Mouse (Mus musculus) hematopoietic stem cell, adult 5-6 weeks (primary cell): ENCODE results near the gene Pwp2. TPM values are rescaled to one million over a fixed set of nuclear protein-coding genes. Genes with fewer than 3 reads are reported as not detected.
A peak's percentile ranks its signal among the peaks of the same experiment; 100 is the strongest.
"Not testable (repeated sequence)": the region's sequence is repeated elsewhere in the genome, so short reads cannot be mapped to it uniquely, and the experiment has no call there.

Experiments used
- ATAC-seq, 2 experiments: fragments of 125-278 bp in 1 of 2; replicated peaks in 1 of 2; 2 replicates each; pipeline ENCODE4 v1.8.0; 2016 to 2017; ENCODE audit warnings: inconsistent platforms in 2 of 2, mild to moderate bottlenecking in 2 of 2, moderate number of reproducible peaks in 2 of 2, low read depth in 1 of 2, moderate TSS enrichment in 1 of 2; ENCODE audit not compliant: low FRiP score in 2 of 2, poor library complexity in 2 of 2, severe bottlenecking in 2 of 2, insufficient read depth in 1 of 2, low TSS enrichment in 1 of 2
- total RNA-seq: library from RNA; stranded (forward); fragments of 172-1452, 232-1000 nt; gene quantifications from 2 replicates; pipeline ENCODE4 v1.2.3, GENCODE M21; 2017

The Pwp2 gene
- 23.6 and 26.3 TPM in 2 replicates for total RNA-seq

DNA sequence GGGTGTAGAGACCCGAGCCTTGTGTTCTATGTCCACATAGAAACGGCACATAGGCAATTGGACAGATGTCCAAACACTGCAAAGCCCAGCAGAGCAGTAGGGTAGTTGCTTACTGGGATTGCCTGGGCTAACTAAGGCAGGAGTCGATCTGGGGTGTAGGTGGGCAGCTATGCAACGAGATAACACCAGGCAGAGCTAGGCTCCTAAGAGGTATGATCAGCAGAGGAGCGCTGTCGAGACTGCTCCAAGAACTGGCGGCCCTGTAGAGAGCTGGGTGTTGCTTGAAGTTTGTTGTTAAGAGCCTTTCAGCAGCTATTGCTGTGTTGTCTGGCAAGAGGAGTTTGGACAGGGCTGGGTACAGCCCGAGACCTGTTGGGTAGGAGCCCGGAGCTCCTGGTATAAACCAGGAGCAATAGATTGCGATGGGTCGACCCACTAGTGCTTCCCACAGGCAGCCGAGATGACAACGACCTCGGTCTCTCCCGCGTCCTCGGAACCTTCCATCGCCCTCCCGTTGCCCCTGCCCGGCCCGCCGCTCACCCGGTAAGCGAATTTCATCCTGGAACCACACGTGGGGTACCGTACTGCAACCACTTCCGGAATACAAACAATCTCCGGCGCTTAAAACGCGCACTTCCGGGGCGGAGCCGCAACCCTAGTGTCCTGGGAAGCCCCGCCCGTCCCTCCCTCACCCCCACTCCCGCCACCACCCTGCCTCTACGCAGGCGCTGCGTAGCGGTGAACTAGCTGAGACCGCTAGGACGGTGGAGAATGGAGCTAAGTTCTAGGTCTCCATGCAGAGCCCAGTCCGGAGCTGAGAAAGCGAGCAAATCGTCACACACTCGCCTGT is at the start of gene Pwp2:
TSS of gene Pwp2 (minus strand) at position 619 of the 850 bp plus-strand sequence.
- peak; percentile 89 to 94 for ATAC-seq

DNA sequence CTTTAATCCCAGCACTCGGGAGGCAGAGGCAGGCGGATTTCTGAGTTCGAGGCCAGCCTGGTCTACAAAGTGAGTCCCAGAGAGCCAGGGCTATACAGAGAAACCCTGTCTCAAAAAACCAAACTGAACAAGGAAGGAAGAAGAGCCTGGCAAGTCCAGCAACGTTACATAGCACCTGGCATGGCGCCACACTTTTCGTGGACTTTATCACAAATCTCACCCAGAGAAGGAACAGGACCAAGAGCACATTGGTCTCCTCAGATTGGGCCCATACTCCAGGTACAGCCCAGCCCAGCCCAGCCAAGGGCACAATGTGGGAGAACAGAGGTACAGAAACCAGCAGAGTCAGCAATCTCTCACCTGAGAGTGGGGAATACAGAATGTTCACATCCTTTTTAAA is 48.8 kb upstream of the Pwp2 start:
- no peak for ATAC-seq

GRCm38 (mm10) chr10:78233161-78233560 is 48.2 kb upstream of the Pwp2 start:
- ATAC-seq = no peak

- ATAC-seq = 0 out of 4 replicates have a peak, but pooled peaks of 1 of the 2 experiments have one; percentile 1
Measured at GRCm38 (mm10) chr10:78232301-78232980, 47.5 kb upstream of the Pwp2 start.

DNA sequence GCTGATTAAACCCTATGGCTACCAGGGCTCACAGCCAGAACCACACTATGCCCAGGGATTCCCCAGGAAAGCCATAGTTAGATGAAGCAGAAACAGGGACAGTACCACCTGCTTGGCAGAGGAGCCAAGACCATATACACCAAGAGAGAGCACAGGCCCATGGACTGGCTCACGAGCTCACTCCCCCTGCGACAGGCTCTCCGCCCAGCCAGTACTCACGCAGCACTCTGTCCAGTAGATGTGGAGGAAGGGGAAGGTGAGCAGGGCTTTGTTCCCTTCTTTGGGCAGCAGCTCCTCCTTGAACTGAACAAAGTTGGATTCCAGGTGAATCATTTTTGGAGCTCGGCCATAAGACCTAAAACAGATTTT is 43.6 kb upstream of the Pwp2 start:
- ATAC-seq = peak in 1 of 2 experiments; percentile 19; a peak in 1 of 4 replicates

DNA sequence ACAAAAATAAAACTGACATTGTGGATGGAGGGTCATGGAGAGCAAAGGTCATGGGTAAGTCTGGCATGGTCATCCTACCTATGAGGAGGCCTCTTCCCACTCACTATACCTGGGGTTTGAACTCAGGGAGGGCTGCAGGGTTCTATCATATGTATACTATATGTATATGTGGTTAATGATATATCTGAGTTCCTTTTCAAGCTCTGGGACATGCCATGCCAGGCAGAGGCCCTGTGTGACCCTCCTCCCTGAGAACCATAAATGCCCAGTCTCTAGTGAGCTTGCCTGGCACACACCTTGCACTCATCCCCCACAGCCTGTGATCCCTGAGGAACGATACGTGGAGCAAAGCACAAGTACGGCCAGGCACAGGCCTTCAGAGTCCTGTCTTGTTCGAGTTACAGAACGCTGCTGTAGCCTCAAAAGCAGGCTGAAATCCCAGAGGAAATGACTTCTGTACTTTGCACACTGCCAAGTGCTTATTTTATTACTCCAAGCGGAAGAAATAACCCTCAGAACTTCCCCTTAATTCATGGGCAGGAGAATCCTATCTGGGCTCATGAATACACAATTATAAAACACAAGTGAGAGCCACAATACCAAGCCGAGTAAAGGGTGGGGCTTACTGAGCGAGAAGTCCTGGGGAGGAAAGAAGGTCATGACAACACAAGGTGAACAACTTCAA is 43.1 kb upstream of the Pwp2 start:
- peak; percentile 30 to 39; a peak in 2 of 4 replicates for ATAC-seq

DNA sequence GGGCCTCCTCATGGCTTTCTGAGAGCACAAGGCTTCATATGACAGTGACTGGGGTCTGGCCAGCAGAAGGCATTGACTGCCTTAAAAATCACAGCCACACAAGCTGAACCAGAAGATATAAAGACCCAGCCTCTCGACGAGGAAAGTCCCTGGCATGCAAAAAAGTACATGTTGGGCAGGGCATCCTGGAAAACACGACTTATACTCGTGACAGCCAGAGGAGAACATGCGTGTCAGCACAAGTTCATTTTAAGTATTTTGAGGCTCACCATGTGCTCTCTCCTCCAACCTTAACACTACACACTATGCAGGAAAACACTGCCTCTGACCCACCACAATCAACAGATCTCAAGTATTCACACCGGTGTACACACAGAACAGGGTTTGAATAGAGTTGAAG is 39.2 kb upstream of the Pwp2 start:
- no peak for ATAC-seq

- no peak for ATAC-seq
Measured at GRCm38 (mm10) chr10:78222908-78223307, 38.0 kb upstream of the Pwp2 start.

DNA sequence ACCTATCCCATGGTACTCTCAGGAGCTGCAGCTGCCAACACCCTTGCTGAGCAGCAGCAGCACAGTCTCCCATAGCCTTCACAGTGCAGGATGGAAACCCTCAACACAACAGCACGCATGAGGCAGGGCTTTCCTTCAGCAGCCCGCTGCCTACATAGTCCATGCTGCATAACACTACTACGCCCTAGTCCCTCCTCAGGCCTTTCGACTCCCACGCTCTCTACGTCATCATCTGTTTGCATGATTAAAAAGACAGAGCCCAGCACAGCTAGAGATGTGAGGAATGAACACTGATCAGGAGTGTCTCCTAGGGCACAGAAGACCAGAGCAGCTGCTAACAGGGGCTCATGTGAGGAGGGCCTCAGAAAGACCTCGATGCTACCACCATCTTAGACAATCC is 36.4 kb upstream of the Pwp2 start:
- no peak for ATAC-seq

DNA sequence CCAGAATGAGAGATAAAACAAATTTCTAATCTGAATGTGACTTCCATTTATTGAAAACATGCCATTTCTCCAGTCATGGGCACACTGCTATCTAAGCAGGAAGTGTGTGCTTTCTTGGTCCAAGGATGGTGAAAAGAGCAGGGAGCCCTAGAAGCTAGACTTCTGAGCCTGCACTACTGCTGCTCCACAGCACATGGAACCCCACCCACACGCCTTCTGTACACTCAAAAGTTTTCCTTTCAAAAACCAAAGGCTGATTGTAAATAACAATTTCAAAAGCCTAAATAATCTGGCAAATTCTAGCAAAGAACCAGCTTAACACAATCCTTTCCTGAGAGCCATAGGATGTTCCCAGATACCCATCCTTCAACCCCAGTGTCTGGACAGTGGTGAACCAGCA is 34.6 kb upstream of the Pwp2 start:
- ATAC-seq = no peak

DNA sequence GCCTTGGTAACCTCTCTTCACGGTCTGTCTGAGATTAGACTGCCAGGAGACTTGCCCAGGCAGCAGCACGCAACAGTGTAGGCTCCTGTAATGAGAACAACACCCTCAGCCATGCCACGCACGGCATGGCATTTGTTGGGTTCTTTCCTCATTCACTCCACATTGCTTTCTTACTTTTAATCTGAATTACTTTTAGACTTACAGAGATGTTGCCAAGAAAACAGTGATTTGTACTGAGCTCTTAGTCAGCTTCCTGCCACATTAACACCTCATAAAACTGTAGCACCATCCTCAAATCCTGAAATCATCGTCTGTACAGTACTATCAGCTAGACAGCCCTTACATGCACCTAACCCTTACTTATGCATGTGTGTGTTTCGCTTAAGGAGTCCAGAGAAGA is 33.6 kb upstream of the Pwp2 start:
- no peak for ATAC-seq

DNA sequence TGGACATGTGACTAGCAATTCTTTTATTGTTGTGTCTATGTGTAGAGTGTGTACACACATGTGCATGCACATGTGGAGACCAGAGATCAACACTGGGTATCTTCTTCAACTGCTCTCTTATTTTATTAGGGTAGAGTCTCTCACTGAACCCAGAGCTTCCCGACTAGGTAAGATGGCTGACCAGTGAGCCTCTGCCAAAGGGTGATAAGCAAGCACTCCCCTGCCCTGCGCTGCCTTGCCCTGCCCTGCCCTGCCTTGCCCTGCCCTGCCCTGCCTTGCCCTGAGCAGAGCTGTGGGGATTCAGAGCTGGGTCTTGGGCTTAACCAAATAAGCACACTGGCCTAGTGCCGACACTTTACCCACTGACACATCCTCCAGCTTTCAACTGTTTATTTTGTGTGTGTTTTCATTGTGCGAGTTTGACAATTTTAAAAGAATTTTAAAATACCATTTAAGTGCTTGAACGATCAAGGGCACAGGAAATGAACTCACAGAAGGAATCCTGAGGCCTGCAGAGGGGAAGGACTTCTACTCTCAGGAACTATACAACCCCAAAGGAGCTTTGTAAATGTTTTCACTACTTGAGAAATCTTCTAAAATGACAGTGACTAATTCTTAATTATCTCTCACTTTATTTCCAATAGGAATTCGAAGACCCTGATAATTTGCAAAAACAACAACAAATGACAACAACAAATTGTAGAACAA is 31.6 kb upstream of the Pwp2 start:
- peak in 1 of 2 experiments; percentile 38; a peak in 1 of 4 replicates for ATAC-seq

- ATAC-seq = no peak
Measured at GRCm38 (mm10) chr10:78214371-78214770, 29.4 kb upstream of the Pwp2 start.

GRCm38 (mm10) chr10:78211311-78211710 is 26.4 kb upstream of the Pwp2 start:
- ATAC-seq = peak in 1 of 2 experiments; percentile 46; a peak in 1 of 4 replicates

GRCm38 (mm10) chr10:78201182-78201581 is 16.2 kb upstream of the Pwp2 start:
- ATAC-seq = no peak

GRCm38 (mm10) chr10:78192933-78193332 is 8.0 kb upstream of the Pwp2 start:
- ATAC-seq = no peak

GRCm38 (mm10) chr10:78186076-78186475 is 1.1 kb upstream of the Pwp2 start:
- ATAC-seq = not testable (repeated sequence)
